In the genomic region with DNA sequence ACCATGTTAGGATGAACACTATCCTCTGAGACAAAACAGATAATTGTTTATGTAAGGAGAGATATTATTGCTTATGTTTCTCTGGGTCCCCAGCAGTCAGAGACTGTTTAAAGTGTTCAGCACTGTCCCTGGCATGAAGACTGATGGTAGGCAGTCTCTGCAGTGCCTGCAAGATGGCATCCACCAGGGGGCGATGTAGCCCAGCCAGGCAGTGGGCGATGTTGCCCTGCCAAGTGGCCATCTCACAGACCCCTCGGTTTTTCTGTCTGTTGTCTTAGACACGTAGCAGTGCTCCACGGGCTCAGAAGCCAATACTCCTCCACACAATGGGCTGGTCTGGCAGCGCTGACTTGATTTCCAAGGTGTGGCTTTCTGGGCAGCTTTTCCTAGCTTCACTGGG, we compare ENCODE assay signal across 9 mouse cellular contexts. TPM values are rescaled to one million over a fixed set of nuclear protein-coding genes. Genes with fewer than 3 reads are reported as not detected.
DNase-seq lines count a peak whose midpoint lies in the region; ATAC-seq and TF ChIP-seq lines count a peak whose summit lies in the region.
"Had no signal": no experiment of that assay in that cellular context is flagged by ENCODE, and none has a peak within 500 bp of the region (broad histone marks: within the 10 kb centered on the region; RNA-seq: fewer than 3 reads in every experiment).

No protein-coding gene starts in this region.

- 11% methylated on average over 6 of the region's 6 CpGs for WGBS in midbrain, embryonic 10.5 days
- WGBS in midbrain, embryonic 16.5 days: 8% methylated on average over 6 of the region's 6 CpGs
- 13% methylated on average over 6 of the region's 6 CpGs for WGBS in intestine, embryonic 16.5 days
- 13% methylated on average over 6 of the region's 6 CpGs for WGBS in neural tube, embryonic 11.5 days

- H3K4me3 ChIP-seq in midbrain, embryonic 10.5 days: no peak overlapping the region
- H3K4me3 ChIP-seq in midbrain, embryonic 16.5 days (ENCODE audit: low read depth, low read length): no peak overlapping the region
- peak overlapping the region; percentile 41; the same call in 1 of the 2 replicates for H3K4me3 ChIP-seq in gastrocnemius, adult 2 months
- no peak overlapping the region for H3K4me3 ChIP-seq in intestine, embryonic 16.5 days (ENCODE audit: low read length)
- no peak overlapping the region for H3K4me3 ChIP-seq in neural tube, embryonic 11.5 days (ENCODE audit: low read depth, low read length)
- H3K4me3 ChIP-seq: embryonic facial prominence, embryonic 15.5 days had no signal

- intact Hi-C loops in gastrocnemius, adult 2 months (cut with DNase I): loop anchor here (1.0 to 5.0 kb wide), 3 partner anchors 21 to 276 kb away; no protein-coding TSS in a partner anchor
- intact Hi-C loops in left cerebral cortex, postnatal 4 days (cut with DNase I): loop anchor here (5.0 kb wide), 1 partner anchor 81 kb away; no protein-coding TSS in a partner anchor

- no peaks in the 10 kb centered on the region for H3K36me3 ChIP-seq in midbrain, embryonic 10.5 days
- no peaks in the 10 kb centered on the region for H3K36me3 ChIP-seq in midbrain, embryonic 16.5 days (ENCODE audit: control insufficient read depth, insufficient read depth, low read length)
- no peaks in the 10 kb centered on the region; the same call in 1 of the 2 replicates for H3K36me3 ChIP-seq in intestine, embryonic 16.5 days (ENCODE audit: control insufficient read depth, insufficient read depth, low read length)
- no peaks in the 10 kb centered on the region for H3K36me3 ChIP-seq in neural tube, embryonic 11.5 days (ENCODE audit: control insufficient read depth, insufficient read depth, low read length)

- no peaks in the 10 kb centered on the region for H3K9me3 ChIP-seq in midbrain, embryonic 10.5 days (replicated peaks)
- H3K9me3 ChIP-seq in midbrain, embryonic 16.5 days (replicated peaks; ENCODE audit: control insufficient read depth, low read length, poor library complexity, severe bottlenecking): no peaks in the 10 kb centered on the region
- no peaks in the 10 kb centered on the region for H3K9me3 ChIP-seq in intestine, embryonic 16.5 days (ENCODE audit: control insufficient read depth, low read length)
- no peaks in the 10 kb centered on the region for H3K9me3 ChIP-seq in neural tube, embryonic 11.5 days (ENCODE audit: control insufficient read depth, low read length)
- H3K9me3 ChIP-seq: embryonic facial prominence, embryonic 15.5 days had no signal

- no peak overlapping the region for H3K9ac ChIP-seq in midbrain, embryonic 16.5 days (ENCODE audit: low read depth, low read length)
- no peak overlapping the region for H3K9ac ChIP-seq in intestine, embryonic 16.5 days (ENCODE audit: low read depth, low read length)
- no peak overlapping the region for H3K9ac ChIP-seq in neural tube, embryonic 11.5 days (ENCODE audit: low read length)
- H3K9ac ChIP-seq: embryonic facial prominence, embryonic 15.5 days had no signal

- H3K27ac ChIP-seq in midbrain, embryonic 10.5 days (replicated peaks): 0 out of 2 replicates have a peak overlapping the region, but pooled peaks have one; percentile 23
- H3K27ac ChIP-seq in midbrain, embryonic 16.5 days (ENCODE audit: low read length): no peak overlapping the region
- peak overlapping the region; percentile 32; the same call in 1 of the 2 replicates for H3K27ac ChIP-seq in gastrocnemius, adult 2 months
- H3K27ac ChIP-seq in intestine, embryonic 16.5 days (ENCODE audit: low read length): no peak overlapping the region
- no peak overlapping the region for H3K27ac ChIP-seq in neural tube, embryonic 11.5 days (ENCODE audit: low read depth, low read length)
- H3K27ac ChIP-seq: embryonic facial prominence, embryonic 15.5 days had no signal

- DNase-seq in midbrain, embryonic 10.5 days (ENCODE audit: low spot score): peak; percentile 81
- peak; percentile 60 to 76 for DNase-seq in cerebellum, adult 18-20 months
- peak; percentile 90 for DNase-seq in gastrocnemius, adult 2 months
- DNase-seq in left cerebral cortex, postnatal 4 days: peak; percentile 91
- DNase-seq in neural tube, embryonic 11.5 days (ENCODE audit: low spot score): peak; percentile 82
- peak; percentile 30 to 32 for DNase-seq in thymus, adult 18-20 months

- H3K27me3 ChIP-seq in midbrain, embryonic 10.5 days (ENCODE audit: low read depth, poor library complexity, severe bottlenecking): no peaks in the 10 kb centered on the region
- no peaks in the 10 kb centered on the region for H3K27me3 ChIP-seq in midbrain, embryonic 16.5 days (ENCODE audit: control insufficient read depth, insufficient read depth, low read depth, low read length)
- H3K27me3 ChIP-seq in intestine, embryonic 16.5 days (replicated peaks; ENCODE audit: control insufficient read depth, insufficient read depth, low read length): no peaks in the 10 kb centered on the region
- no peaks in the 10 kb centered on the region for H3K27me3 ChIP-seq in neural tube, embryonic 11.5 days (ENCODE audit: control insufficient read depth, insufficient read depth, low read length)
- H3K27me3 ChIP-seq: embryonic facial prominence, embryonic 15.5 days had no signal

- no peak; the same call in 1 of the 2 replicates for TF ChIP-seq CTCF in gastrocnemius, adult 2 months (IDR thresholded peaks at IDR 0.05)

- ATAC-seq in midbrain, embryonic 16.5 days: no peak
- peak; percentile 26; the same call in 1 of the 2 replicates for ATAC-seq in intestine, embryonic 16.5 days
- ATAC-seq in neural tube, embryonic 11.5 days (ENCODE audit: insufficient read depth, low FRiP score, low TSS enrichment): 0 out of 2 replicates have a peak, but pooled peaks have one; percentile 22

- no peak overlapping the region for H3K4me2 ChIP-seq in midbrain, embryonic 16.5 days (ENCODE audit: low read length)
- no peak overlapping the region for H3K4me2 ChIP-seq in intestine, embryonic 16.5 days (ENCODE audit: low read depth, low read length)
- no peak overlapping the region for H3K4me2 ChIP-seq in neural tube, embryonic 11.5 days (ENCODE audit: low read depth)
- H3K4me2 ChIP-seq: embryonic facial prominence, embryonic 15.5 days had no signal

- H3K4me1 ChIP-seq in midbrain, embryonic 10.5 days: peaks cover 40% of the 10 kb centered on the region
- H3K4me1 ChIP-seq in midbrain, embryonic 16.5 days (ENCODE audit: control insufficient read depth, insufficient read depth, low read length): peaks cover 16% of the 10 kb centered on the region
- peaks cover 26% of the 10 kb centered on the region for H3K4me1 ChIP-seq in intestine, embryonic 16.5 days (ENCODE audit: control insufficient read depth, insufficient read depth, low read length)
- peaks cover 15% of the 10 kb centered on the region for H3K4me1 ChIP-seq in neural tube, embryonic 11.5 days (ENCODE audit: control insufficient read depth, insufficient read depth, low read length)

RNA-seq across cellular contexts. Expression of a gene that starts 34.6 kb away (rescaled TPM):
- polyA plus RNA-seq in midbrain, embryonic 10.5 days (2016; fragmentation: Nextera tagmentation; extraction: Ambion mirVana): 20.8 and 23.2 TPM in 2 replicates
- polyA plus RNA-seq in midbrain, embryonic 16.5 days (2015; fragmentation: Nextera tagmentation; extraction: Ambion mirVana): 13.9 and 15.4 TPM in 2 replicates
- 10 to 100 TPM in 1 of 2 experiments, 1 to 10 TPM in 1; 5.6 to 14.8 TPM for total RNA-seq in gastrocnemius, adult 2 months (2021)
- 52.1 and 56.5 TPM in 2 replicates for polyA plus RNA-seq in intestine, embryonic 16.5 days (2015; fragmentation: Nextera tagmentation; extraction: Ambion mirVana)
- 10 to 100 TPM; 39.5 to 41.4 TPM for total RNA-seq in left cerebral cortex, postnatal 4 days (2021)
- polyA plus RNA-seq in neural tube, embryonic 11.5 days (2014; fragmentation: Nextera tagmentation; extraction: Ambion mirVana): 30.7 and 36.4 TPM in 2 replicates

RNA-seq across cellular contexts. Expression of a gene that starts 43.3 kb away (rescaled TPM):
- 312 and 334 TPM in 2 replicates for polyA plus RNA-seq in midbrain, embryonic 10.5 days (2016; fragmentation: Nextera tagmentation; extraction: Ambion mirVana)
- polyA plus RNA-seq in midbrain, embryonic 16.5 days (2015; fragmentation: Nextera tagmentation; extraction: Ambion mirVana): 283 and 301 TPM in 2 replicates
- total RNA-seq in gastrocnemius, adult 2 months (2021): 10 to 100 TPM in 1 of 2 experiments, 1 to 10 TPM in 1; 8.0 to 15.0 TPM
- polyA plus RNA-seq in intestine, embryonic 16.5 days (2015; fragmentation: Nextera tagmentation; extraction: Ambion mirVana): 393 and 411 TPM in 2 replicates
- total RNA-seq in left cerebral cortex, postnatal 4 days (2021): 100 to 1,000 TPM; 314 to 322 TPM
- 128 and 158 TPM in 2 replicates for polyA plus RNA-seq in neural tube, embryonic 11.5 days (2014; fragmentation: Nextera tagmentation; extraction: Ambion mirVana)

Comparison
In these comparisons a context has a peak if more than half of its experiments do, and no peak if none do; other contexts are left out.
1. H3K27ac ChIP-seq: peak in midbrain, embryonic 10.5 days (single experiment) and gastrocnemius, adult 2 months (single experiment); none in midbrain, embryonic 16.5 days (single experiment), intestine, embryonic 16.5 days (single experiment) and neural tube, embryonic 11.5 days (single experiment).
2. DNase-seq: peak in every context shown above with its lines; median percentile 91 in left cerebral cortex, postnatal 4 days; 90 in gastrocnemius, adult 2 months; 82 in neural tube, embryonic 11.5 days; 81 in midbrain, embryonic 10.5 days; 68 in cerebellum, adult 18-20 months; 31 in thymus, adult 18-20 months.